Mouse (Mus musculus): ENCODE measurements around the gene Rec114. TPM values are rescaled to one million over a fixed set of nuclear protein-coding genes. Genes with fewer than 3 reads are reported as not detected.

Gene Rec114
- total and polyA plus RNA-seq, 3 experiments: 1.8 to 13.6 (median 2.5) TPM

- Histone ChIP-seq H3K36me3 (ENCODE audit: control insufficient read depth, insufficient read depth, low read length) (no peaks in the 10 kb centered on the region), H3K27ac (no peak overlapping the region), H3K27me3 (ENCODE audit: control insufficient read depth, insufficient read depth, low read length) (no peaks in the 10 kb centered on the region), H3K79me2 (replicated peaks; ENCODE audit: control insufficient read depth, insufficient read depth, low read length) (no peaks in the 10 kb centered on the region), H3K9ac (ENCODE audit: low read depth, low read length) (no peak overlapping the region), H3K4me3 (no peak overlapping the region), H3K4me1 (ENCODE audit: control insufficient read depth, insufficient read depth, low read length) (peaks cover 1% of the 10 kb centered on the region; the same call in 1 of the 2 replicates)
- TF ChIP-seq CTCF (IDR thresholded peaks at IDR 0.05) (no peak), EP300 (IDR thresholded peaks at IDR 0.05; ENCODE audit: insufficient read depth, low read depth, low read length) (no peak), POLR2A (IDR thresholded peaks at IDR 0.05; ENCODE audit: insufficient read depth, low read depth, low read length) (no peak)
- intact Hi-C loops (cut with DNase I): no loop called here
- WGBS: 69% methylated on average over 12 of the region's 12 CpGs
- DNase-seq: no peak
These were observed 12.8 kb upstream of the Rec114 start for GRCm38 (mm10) chr9:58756371-58757132.

GRCm38 (mm10) chr9:58753606-58754005 lies 9.8 kb upstream of the Rec114 start:
- 72% methylated on average over 1 of the region's 1 CpGs for WGBS

GRCm38 (mm10) chr9:58748142-58748541 lies 4.4 kb upstream of the Rec114 start:
- Histone ChIP-seq H3K4me1 (ENCODE audit: control insufficient read depth, insufficient read depth, low read length) (no peaks in the 10 kb centered on the region), H3K27me3 (ENCODE audit: control insufficient read depth, insufficient read depth, low read length) (no peaks in the 10 kb centered on the region), H3K27ac (no peak overlapping the region), H3K36me3 (ENCODE audit: control insufficient read depth, insufficient read depth, low read length) (no peaks in the 10 kb centered on the region), H3K79me2 (replicated peaks; ENCODE audit: control insufficient read depth, insufficient read depth, low read length) (no peaks in the 10 kb centered on the region), H3K4me3 (no peak overlapping the region), H3K9ac (ENCODE audit: low read depth, low read length) (no peak overlapping the region)
- 61% methylated on average over 4 of the region's 4 CpGs for WGBS
- intact Hi-C loops (cut with DNase I): no loop called here
- TF ChIP-seq CTCF (IDR thresholded peaks at IDR 0.05): no peak
- no peak for TF ChIP-seq POLR2A (IDR thresholded peaks at IDR 0.05; ENCODE audit: insufficient read depth, low read depth, low read length)
- no peak for TF ChIP-seq EP300 (IDR thresholded peaks at IDR 0.05; ENCODE audit: insufficient read depth, low read depth, low read length)
- no peak for DNase-seq

More at GRCm38 (mm10) chr9:58753606-58754005, 9.8 kb upstream of the Rec114 start:
- Histone ChIP-seq H3K27ac (no peak overlapping the region), H3K36me3 (ENCODE audit: control insufficient read depth, insufficient read depth, low read length) (no peaks in the 10 kb centered on the region), H3K4me3 (no peak overlapping the region), H3K27me3 (ENCODE audit: control insufficient read depth, insufficient read depth, low read length) (no peaks in the 10 kb centered on the region), H3K4me1 (ENCODE audit: control insufficient read depth, insufficient read depth, low read length) (no peaks in the 10 kb centered on the region), H3K79me2 (replicated peaks; ENCODE audit: control insufficient read depth, insufficient read depth, low read length) (no peaks in the 10 kb centered on the region), H3K9ac (ENCODE audit: low read depth, low read length) (no peak overlapping the region)
- no peak for DNase-seq
- intact Hi-C loops (cut with DNase I): no loop called here
- TF ChIP-seq CTCF (IDR thresholded peaks at IDR 0.05) (no peak), EP300 (IDR thresholded peaks at IDR 0.05; ENCODE audit: insufficient read depth, low read depth, low read length) (no peak), POLR2A (IDR thresholded peaks at IDR 0.05; ENCODE audit: insufficient read depth, low read depth, low read length) (no peak)

- 81% methylated on average over 6 of the region's 6 CpGs for WGBS
- Histone ChIP-seq H3K36me3 (ENCODE audit: control insufficient read depth, insufficient read depth, low read length) (no peaks in the 10 kb centered on the region), H3K27me3 (ENCODE audit: control insufficient read depth, insufficient read depth, low read length) (no peaks in the 10 kb centered on the region), H3K4me1 (ENCODE audit: control insufficient read depth, insufficient read depth, low read length) (no peaks in the 10 kb centered on the region), H3K27ac (no peak overlapping the region), H3K79me2 (replicated peaks; ENCODE audit: control insufficient read depth, insufficient read depth, low read length) (no peaks in the 10 kb centered on the region), H3K4me3 (no peak overlapping the region), H3K9ac (ENCODE audit: low read depth, low read length) (no peak overlapping the region)
- TF ChIP-seq EP300 (IDR thresholded peaks at IDR 0.05; ENCODE audit: insufficient read depth, low read depth, low read length) (no peak), POLR2A (IDR thresholded peaks at IDR 0.05; ENCODE audit: insufficient read depth, low read depth, low read length) (no peak), CTCF (IDR thresholded peaks at IDR 0.05) (no peak)
- intact Hi-C loops (cut with DNase I): no loop called here
- no peak for DNase-seq
These were observed 3.6 kb upstream of the Rec114 start for GRCm38 (mm10) chr9:58747328-58747755.

- Histone ChIP-seq H3K4me3 (no peak overlapping the region), H3K9ac (ENCODE audit: low read depth, low read length) (no peak overlapping the region), H3K36me3 (ENCODE audit: control insufficient read depth, insufficient read depth, low read length) (no peaks in the 10 kb centered on the region), H3K79me2 (replicated peaks; ENCODE audit: control insufficient read depth, insufficient read depth, low read length) (no peaks in the 10 kb centered on the region), H3K27ac (no peak overlapping the region), H3K27me3 (ENCODE audit: control insufficient read depth, insufficient read depth, low read length) (no peaks in the 10 kb centered on the region), H3K4me1 (ENCODE audit: control insufficient read depth, insufficient read depth, low read length) (no peaks in the 10 kb centered on the region)
- no peak for DNase-seq
- TF ChIP-seq POLR2A (IDR thresholded peaks at IDR 0.05; ENCODE audit: insufficient read depth, low read depth, low read length): no peak
- TF ChIP-seq EP300 (IDR thresholded peaks at IDR 0.05; ENCODE audit: insufficient read depth, low read depth, low read length): no peak
- TF ChIP-seq CTCF (IDR thresholded peaks at IDR 0.05): no peak
- intact Hi-C loops (cut with DNase I): no loop called here
- WGBS: 94% methylated on average over 2 of the region's 2 CpGs
These were observed 1.1 kb downstream of the Rec114 start for GRCm38 (mm10) chr9:58742692-58743091.

GRCm38 (mm10) chr9:58741369-58741768 lies 2.4 kb downstream of the Rec114 start:
- DNase-seq: no peak
- Histone ChIP-seq H3K79me2 (replicated peaks; ENCODE audit: control insufficient read depth, insufficient read depth, low read length) (no peaks in the 10 kb centered on the region), H3K27me3 (ENCODE audit: control insufficient read depth, insufficient read depth, low read length) (no peaks in the 10 kb centered on the region), H3K9ac (ENCODE audit: low read depth, low read length) (no peak overlapping the region), H3K36me3 (ENCODE audit: control insufficient read depth, insufficient read depth, low read length) (no peaks in the 10 kb centered on the region), H3K4me3 (no peak overlapping the region), H3K27ac (no peak overlapping the region), H3K4me1 (ENCODE audit: control insufficient read depth, insufficient read depth, low read length) (no peaks in the 10 kb centered on the region)
- no peak for TF ChIP-seq CTCF (IDR thresholded peaks at IDR 0.05)
- no peak for TF ChIP-seq EP300 (IDR thresholded peaks at IDR 0.05; ENCODE audit: insufficient read depth, low read depth, low read length)
- no peak for TF ChIP-seq POLR2A (IDR thresholded peaks at IDR 0.05; ENCODE audit: insufficient read depth, low read depth, low read length)
- 75% methylated on average over 20 of the region's 20 CpGs for WGBS
- intact Hi-C loops (cut with DNase I): no loop called here

Measured in heart, adult 2 months (tissue).